Mouse (Mus musculus) CH12.LX (cell line): Measurements from ENCODE around the gene Slc2a13.

Experiments used
- CTCF ChIP-seq, 2 experiments: IDR thresholded peaks in 1 of 2; conservative IDR thresholded peaks in 1 of 2; 2 replicates each; pipeline ENCODE4 v1.5.1; 2011 to 2012; ENCODE audit warnings: low read depth in 2 of 2, low read length in 2 of 2, improper control_type of control experiment in 1 of 2, inconsistent platforms in 1 of 2, mild to moderate bottlenecking in 1 of 2, moderate library complexity in 1 of 2
- E2F4 ChIP-seq: IDR thresholded peaks from 2 replicates; pipeline ENCODE4 v1.6.1; 2011; ENCODE audit warnings: low read depth, low read length, improper control_type of control experiment; ENCODE audit not compliant: insufficient replicate concordance
- MXI1 ChIP-seq: IDR thresholded peaks from 2 replicates; pipeline ENCODE4 v1.6.1; 2011; ENCODE audit warnings: mild to moderate bottlenecking, low read depth, low read length, improper control_type of control experiment
- NELFE ChIP-seq: IDR thresholded peaks from 2 replicates; pipeline ENCODE4 v1.6.1; 2011; ENCODE audit warnings: low read depth, low read length, improper control_type of control experiment
- POLR2A ChIP-seq: IDR thresholded peaks from 2 replicates; pipeline ENCODE4 v1.6.1; 2011; ENCODE audit warnings: low read depth, mild to moderate bottlenecking, improper control_type of control experiment, low read length

GRCm38 (mm10) chr15:91301366-91301765, 271.7 kb downstream of the Slc2a13 start:
- TF ChIP-seq MXI1 (no peak), CTCF (conservative IDR thresholded peaks at IDR 0.05 in 1 of 2, IDR thresholded peaks at IDR 0.05 in 1 of 2; ENCODE audit: low read depth in 2 of 2, low read length in 2 of 2) (no peak; a peak in 1 of 4 replicates), NELFE (no peak), E2F4 (no peak), POLR2A (no peak)
